Mouse (Mus musculus) spleen, embryonic (tissue): ENCODE data around the gene Vrk3.

ENCODE experiments used
- CTCF ChIA-PET: fragments of 350-600 bp; sonication (Branson Sonifier 250); formaldehyde crosslinking; loops from one replicate; lab custom pipeline; 2022; lab: Charles Lee

The Vrk3 gene

DNA sequence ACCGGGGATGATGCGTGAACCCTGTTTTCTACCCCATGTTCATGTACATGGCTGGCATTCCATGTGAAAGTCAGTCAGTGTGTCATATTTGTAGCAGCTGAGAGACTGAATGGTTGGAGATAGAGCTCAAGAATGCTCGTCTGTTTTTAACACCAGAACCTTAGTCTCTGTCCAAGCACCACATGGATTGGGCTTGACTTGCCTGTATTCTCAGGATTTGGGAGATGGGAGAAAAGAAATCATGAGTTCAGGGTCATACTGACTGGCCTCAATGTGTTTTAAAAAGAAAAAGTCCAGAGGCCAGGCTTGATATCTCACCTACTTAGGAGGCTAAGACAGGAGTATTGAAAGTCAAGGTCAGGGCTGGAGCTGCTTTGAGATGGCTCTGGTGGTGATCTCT, 69.2 kb downstream of the Vrk3 start:
- CTCF ChIA-PET = no interaction called here

DNA sequence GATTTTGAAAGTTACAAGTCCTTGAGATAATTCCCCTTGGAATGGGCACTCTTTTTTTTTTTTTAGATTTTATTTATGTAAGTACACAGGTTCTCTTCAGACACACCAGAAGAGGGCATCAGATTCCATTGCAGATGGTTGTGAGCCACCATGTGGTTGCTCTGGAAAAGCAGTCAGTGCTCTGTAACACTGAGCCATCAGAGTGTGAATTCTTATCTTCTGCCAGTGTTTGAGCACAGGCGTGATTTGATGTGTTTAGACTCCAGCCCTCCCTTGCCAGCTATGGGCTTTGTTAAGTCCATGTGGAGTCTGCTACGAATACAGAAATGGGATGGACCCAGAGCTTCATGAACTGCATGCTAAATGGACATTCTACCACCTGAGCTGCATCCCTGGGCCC, 70.0 kb downstream of the Vrk3 start:
- CTCF ChIA-PET = no interaction called here

DNA sequence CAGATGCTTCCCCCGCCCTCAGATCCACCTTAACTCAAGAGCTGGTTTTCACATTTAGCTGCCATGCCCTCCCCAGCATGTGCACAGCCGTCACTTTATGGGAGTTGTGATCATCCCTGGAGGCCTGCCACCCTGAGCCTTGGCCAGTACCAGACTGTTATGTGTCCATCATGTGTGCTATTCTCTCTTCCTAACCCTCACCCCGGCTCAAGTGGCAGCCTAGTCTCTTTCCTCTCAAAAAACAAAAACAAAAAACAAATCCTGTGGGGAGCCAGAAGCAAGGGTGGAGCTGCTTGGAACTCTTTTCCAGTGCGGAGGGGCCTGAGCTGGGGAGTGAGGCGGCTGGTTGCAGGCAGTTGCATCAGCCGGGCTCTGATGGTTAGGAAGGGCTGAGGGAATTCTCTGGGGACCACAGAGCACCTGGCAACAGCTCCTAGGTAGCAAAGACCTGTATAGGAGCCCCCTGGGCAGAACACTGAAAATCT, 70.6 kb downstream of the Vrk3 start:
- CTCF ChIA-PET = interaction anchor here (0.8 kb wide), 1 partner anchor 31 kb away, joined by 3 read pairs; no protein-coding TSS in a partner anchor

DNA sequence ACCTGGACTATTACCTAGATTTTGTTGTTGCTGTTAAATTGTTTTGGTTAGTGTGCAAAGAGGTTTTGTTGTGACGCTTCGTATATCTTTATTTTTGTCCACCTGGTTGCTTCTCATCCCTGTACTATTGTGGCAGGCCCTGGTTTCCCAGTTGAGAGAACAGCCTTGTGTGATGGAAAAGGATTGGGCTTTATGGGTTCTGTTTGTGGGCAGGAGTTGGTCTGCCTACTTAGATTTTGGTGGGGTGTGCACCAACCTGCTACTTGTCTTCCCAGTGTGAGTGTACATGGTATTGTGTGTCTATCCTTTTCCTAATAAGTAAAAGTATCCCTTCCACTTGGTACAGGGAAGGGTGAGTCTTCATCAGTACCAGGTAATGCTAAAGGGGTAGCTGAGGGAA, 71.2 kb downstream of the Vrk3 start:
- CTCF ChIA-PET = interaction anchor here (0.8 kb wide), 1 partner anchor 30 kb away, joined by 3 read pairs; no protein-coding TSS in a partner anchor

DNA sequence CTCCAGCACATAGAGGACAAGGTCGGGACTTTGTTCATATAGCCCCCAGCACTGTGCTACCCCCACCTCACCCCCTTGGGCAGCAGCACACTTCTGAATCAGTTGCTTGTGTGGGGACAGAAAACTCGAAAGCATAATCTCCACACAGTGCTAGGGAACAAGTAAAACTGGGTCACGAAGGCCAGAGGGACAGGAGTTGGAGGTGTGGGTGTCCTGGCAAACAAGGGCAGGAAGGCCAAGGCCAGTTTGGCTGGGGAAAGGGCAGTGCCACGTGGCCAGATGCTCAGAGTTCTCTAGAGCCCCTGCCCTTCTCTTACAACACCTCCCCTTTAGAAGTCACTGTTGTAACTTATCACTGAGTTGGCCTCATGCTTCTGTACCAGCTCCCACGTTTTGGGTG, 71.7 kb downstream of the Vrk3 start:
- CTCF ChIA-PET = no interaction called here

DNA sequence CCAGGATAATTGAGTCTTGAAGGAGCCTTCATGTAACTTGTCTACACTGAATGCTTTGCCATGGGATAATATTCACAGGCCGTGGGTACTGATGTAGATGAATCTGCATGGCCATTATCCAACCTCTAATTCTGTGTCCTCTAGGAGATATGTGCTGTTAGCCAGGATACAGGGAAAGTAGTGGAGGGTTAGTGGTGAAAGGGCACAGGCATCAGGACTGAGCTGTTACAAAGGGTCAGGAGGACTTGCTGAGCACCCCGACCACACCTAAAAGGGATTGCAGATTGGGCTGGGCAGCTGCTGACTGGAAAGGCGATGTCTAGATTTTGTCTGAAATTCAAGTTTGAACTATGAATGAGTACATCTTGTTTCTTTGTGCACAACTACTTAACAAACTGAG, 72.3 kb downstream of the Vrk3 start:
- CTCF ChIA-PET = no interaction called here

DNA sequence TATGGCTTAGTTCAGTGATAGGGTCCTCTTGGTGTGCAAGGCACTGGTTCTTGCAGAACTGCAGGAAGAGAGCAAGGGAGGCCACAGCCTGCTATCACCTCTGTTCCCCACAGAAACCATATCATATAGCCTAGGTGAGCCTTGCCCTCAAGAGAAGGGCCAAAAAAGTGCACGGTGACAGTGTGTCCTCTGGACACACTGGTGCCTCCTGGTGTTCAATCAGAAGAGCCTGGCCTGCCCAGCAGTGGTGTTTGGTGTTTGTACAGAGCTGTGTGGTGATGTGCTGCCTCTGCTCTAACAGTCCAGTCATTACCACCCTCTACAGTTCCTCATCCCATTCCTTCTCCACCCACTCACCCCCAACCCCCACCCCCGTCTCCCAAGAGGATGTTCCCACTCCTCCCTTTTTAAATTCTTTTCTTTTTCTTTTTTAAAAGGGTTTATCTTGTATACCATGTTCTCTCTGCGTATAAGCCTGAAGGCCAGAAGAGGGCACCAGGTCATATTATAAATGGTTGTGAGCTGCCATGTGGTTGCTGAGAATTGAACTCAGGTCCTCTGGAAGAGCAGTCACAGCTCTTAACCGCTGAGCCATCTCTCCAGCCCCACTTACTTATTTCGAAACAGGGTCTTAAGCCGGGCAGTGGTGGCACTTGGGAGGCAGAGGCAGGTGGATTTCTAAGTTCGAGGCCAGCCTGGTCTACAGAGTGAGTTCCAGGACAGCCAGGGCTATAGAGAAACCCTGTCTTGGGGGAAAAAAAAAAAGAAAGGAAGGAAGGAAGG, 73.6 kb downstream of the Vrk3 start:
- CTCF ChIA-PET = no interaction called here

DNA sequence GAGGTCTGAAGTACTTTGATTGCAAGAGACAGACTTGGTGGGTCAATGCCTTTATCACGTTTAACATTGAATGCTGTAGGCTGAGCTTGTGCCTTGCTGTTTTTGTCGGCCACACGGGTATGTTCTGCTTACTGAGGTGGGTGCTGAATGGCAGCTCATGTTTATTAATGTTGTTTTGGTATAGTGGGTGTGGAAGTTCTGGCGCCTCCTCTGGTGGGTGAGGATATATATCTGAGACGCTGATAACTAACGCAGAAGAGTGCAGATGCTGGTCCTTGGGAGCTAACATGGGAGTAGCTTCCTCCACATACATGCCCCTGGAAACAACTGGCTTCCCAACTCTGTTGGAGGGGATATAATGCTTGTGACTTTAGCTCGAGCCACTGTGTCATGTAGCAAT, 75.2 kb downstream of the Vrk3 start:
- CTCF ChIA-PET = interaction anchor here (0.6 to 1.1 kb wide), 4 partner anchors 15 to 198 kb away, joined by 3 to 11 read pairs (median 4); no protein-coding TSS in a partner anchor

DNA sequence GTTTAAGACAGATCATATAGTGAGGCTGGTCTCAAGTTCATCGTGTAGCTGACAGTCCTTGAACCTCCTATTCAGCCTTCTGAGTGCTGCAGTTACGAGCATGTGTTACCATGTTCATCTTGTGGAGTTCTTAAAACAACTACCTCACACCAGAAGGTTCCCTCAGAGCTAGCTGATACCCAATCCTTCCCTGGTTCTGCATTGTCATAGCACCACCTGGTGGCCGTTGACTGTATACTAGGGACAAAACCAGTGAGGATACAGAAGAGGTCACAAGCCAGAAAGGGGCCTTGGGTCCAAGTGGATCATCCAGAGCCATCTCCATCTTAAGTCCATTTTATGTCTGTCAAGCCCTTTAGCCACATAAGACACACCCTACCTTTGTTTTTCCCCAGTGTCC, 76.7 kb downstream of the Vrk3 start:
- CTCF ChIA-PET = interaction anchor here (0.6 to 1.3 kb wide), 3 partner anchors 39 to 100 kb away, joined by 3 to 7 read pairs (median 3); no protein-coding TSS in a partner anchor

DNA sequence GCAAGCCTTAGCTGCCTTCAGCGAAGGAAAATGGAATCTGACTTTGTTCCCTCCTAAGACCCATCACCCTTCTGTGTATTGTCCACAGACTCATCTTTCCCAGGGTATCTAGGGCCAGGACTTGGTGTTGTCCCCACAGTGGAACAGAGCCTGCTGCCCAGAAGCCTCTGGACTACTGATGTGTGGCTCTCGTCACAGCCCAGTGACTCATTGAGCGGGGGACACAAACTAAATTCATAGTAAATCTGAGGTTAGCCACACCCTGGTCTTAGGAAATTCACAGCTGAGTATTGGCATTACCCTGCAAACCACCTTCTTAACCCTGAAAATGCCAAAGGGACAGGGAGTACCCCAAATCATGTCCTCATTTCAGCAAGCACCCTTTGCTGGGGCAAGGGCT, 78.6 kb downstream of the Vrk3 start:
- CTCF ChIA-PET = interaction anchor here (0.6 to 1.4 kb wide), 3 partner anchors 23 to 134 kb away, joined by 3 read pairs; no protein-coding TSS in a partner anchor
